Mouse (Mus musculus) layer of hippocampus, adult 2 months (tissue): Measurements from ENCODE around the gene Ankrd13a. TPM values are rescaled to one million over a fixed set of nuclear protein-coding genes. Genes with fewer than 3 reads are reported as not detected.

Source experiments
- DNase-seq, 2 experiments: peaks; one replicate each; pipeline ENCODE4 v3.0.0; 2022; ENCODE audit warnings: low spot score in 2 of 2
- H3K27ac ChIP-seq: fragments of 200-600 bp; 2 replicates; pipeline ENCODE4 v1.8.1; 2022
- H3K4me3 ChIP-seq: fragments of 200-600 bp; 2 replicates; pipeline ENCODE4 v1.8.1; 2022; ENCODE audit warnings: mild to moderate bottlenecking
- CTCF ChIP-seq: fragments of 200-600 bp; conservative IDR thresholded peaks from 2 replicates; pipeline ENCODE4 v1.8.1; 2022; ENCODE audit warnings: antibody characterized with exemption, mild to moderate bottlenecking, moderate library complexity
- total RNA-seq, 2 experiments: library from RNA; stranded (reverse); gene quantifications; 2 replicates each; pipeline ENCODE4 v1.2.3; 2021

The Ankrd13a gene
- total RNA-seq, 2 experiments from 2014 or later = 39.6 to 48.8 TPM

DNA sequence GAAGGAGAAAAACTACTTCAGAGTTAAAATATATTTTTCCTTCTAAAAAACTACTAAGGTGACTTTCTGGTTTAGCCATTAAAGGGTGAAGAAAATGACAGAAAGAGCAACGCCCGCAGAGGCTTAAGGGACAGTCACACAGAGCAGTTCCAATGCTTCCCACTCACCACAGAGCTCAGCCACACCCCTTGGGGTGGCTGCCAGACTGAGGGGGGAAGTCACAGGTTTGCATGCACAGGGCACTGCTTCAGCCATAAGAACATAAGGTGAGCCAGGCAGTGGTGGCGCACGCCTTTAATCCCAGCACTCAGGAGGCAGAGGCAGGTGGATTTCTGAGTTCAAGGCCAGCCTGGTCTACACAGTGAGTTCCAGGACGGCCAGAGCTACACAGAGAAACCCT lies 28.9 kb upstream of the Ankrd13a start:
- Histone ChIP-seq H3K27ac (peak overlapping the region; percentile 61), H3K4me3 (no peak overlapping the region)
- DNase-seq = peak in 1 of 2 experiments; percentile 39
- TF ChIP-seq CTCF = no peak

GRCm38 (mm10) chr5:114746886-114747285 lies 27.6 kb upstream of the Ankrd13a start:
- Histone ChIP-seq H3K27ac (peak overlapping the region; percentile 73), H3K4me3 (no peak overlapping the region)
- DNase-seq = no peak
- TF ChIP-seq CTCF = no peak

DNA sequence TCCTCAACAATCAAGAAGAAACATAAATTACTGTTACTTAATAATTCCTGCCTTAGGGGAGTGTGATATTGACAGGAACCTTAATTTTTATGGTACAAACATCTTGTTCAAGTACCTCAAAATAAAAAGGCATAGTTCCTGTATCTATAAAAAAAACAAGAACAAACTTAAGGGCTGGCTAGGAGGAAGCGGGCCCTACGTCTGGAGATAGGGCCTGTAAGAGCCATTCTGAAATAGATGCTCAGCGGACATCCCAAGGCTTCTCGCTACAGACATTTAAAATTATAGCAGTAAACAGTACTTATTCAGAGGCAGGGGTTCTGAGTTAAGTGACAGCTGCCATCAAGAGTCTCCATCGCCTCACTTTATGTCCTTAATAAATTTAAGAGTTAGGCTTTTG lies 27.0 kb upstream of the Ankrd13a start:
- no peak for DNase-seq
- H3K27ac ChIP-seq = peak overlapping the region; percentile 73; the same call in 1 of the 2 replicates
- no peak overlapping the region for H3K4me3 ChIP-seq
- no peak for TF ChIP-seq CTCF

GRCm38 (mm10) chr5:114750325-114750724 lies 24.2 kb upstream of the Ankrd13a start:
- Histone ChIP-seq H3K27ac (no peak overlapping the region), H3K4me3 (no peak overlapping the region)
- no peak for DNase-seq
- no peak for TF ChIP-seq CTCF

GRCm38 (mm10) chr5:114752397-114752796 lies 22.1 kb upstream of the Ankrd13a start:
- Histone ChIP-seq H3K4me3 (no peak overlapping the region), H3K27ac (no peak overlapping the region)
- TF ChIP-seq CTCF = no peak
- no peak for DNase-seq

- no peak overlapping the region for H3K4me3 ChIP-seq
- DNase-seq = peak in 1 of 2 experiments; percentile 49
- peak overlapping the region; percentile 73 for H3K27ac ChIP-seq
- TF ChIP-seq CTCF = peak; percentile 49
Observed at GRCm38 (mm10) chr5:114753384-114753783, 21.1 kb upstream of the Ankrd13a start.

DNA sequence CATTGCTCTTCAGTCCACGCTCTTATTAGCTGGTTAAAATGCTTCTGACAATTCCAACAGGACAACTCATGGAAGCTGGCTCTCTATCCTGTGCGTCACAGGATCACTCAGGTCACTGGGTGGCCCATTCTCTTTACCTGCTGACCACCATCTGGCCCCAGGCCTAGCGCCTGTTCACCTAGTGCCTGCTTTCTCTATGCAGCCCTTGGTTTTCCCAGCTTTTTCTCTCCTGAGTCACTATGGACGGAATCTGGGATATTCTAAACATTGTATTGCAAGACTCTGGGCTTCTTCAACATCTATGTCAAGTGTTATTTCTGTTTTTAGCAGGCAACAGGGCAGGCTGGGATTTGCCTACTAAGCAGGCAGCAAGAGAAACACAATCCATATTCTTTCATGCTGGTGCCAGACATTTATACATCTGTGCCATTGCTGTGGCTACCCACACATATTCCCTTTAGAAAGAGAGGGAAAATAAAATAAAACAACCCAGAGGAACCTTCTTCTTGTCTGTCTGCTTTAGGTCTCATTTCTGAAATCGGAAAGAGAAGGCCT lies 14.9 kb upstream of the Ankrd13a start:
- H3K4me3 ChIP-seq = no peak overlapping the region
- no peak for DNase-seq
- H3K27ac ChIP-seq = no peak overlapping the region
- no peak for TF ChIP-seq CTCF

GRCm38 (mm10) chr5:114761980-114762379 lies 12.5 kb upstream of the Ankrd13a start:
- Histone ChIP-seq H3K4me3 (no peak overlapping the region), H3K27ac (no peak overlapping the region)
- TF ChIP-seq CTCF = no peak
- no peak for DNase-seq

DNA sequence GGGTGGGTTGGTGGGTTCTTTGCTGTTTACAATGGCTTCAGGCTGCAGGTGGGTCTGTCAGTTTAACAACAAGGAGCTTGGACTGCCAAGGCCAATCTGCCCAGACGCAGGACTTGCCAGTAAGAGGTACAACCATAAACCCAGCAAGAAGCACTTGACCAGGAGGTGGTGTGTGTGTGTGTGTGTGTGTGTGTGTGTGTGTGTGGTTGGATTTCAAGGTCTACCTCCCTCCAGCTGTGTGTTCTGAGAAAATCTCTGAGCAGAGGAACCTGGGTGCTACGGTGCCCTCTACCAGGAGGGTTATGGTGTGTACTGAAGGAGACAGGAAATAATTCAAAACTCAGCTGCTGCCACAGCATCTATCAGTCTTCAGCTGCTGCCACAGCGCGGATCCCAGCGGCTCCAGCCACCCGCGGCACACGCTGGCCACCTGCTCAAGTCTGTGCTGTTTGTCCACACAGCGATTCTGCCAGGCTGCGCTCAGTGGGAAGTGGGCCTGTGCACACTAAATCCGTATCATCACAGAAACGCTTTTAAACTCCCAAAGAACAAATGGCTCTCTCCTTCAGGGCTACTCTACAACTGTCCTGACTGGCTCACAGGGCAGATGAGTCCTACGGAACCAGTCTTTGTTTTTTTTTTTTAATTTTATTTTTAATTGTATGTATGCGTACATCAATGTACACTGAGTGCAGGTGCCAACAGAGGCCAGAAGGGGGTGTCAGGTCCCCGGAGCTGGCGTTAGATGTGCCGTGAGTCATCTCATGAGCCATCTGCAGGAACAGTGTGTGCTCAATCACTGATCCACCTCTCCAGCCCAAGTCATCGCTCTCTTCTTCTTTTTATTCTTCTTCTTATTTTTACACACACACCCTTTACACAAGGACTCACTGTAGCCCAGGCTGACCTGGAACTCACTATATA lies 9.4 kb upstream of the Ankrd13a start:
- peak overlapping the region; percentile 14; the same call in 1 of the 2 replicates for H3K27ac ChIP-seq
- TF ChIP-seq CTCF = peak; percentile 67
- DNase-seq = no peak
- H3K4me3 ChIP-seq = no peak overlapping the region

DNA sequence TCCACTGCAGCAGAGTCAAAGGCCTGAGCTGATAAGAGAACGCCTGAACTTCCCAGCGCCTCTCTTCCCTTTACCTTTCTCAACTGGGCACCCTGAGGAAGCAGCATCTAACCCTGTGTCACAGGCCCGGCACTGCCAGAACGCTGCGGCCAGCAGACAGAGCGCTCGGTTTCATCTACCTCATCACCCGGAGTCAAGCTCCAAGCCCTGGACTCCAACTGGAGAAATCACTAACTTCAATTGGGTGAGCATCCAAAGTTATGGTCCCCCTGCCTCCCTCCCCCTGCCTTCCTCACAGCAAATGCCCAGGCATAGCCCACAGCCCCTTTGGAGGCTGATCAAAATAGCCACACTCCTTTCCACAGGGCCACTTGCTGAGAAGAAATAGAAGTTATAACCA lies 7.8 kb upstream of the Ankrd13a start:
- no peak for TF ChIP-seq CTCF
- Histone ChIP-seq H3K4me3 (no peak overlapping the region), H3K27ac (no peak overlapping the region)
- DNase-seq = no peak

- DNase-seq = no peak
- no peak for TF ChIP-seq CTCF
- Histone ChIP-seq H3K27ac (no peak overlapping the region), H3K4me3 (no peak overlapping the region)
Observed at GRCm38 (mm10) chr5:114767185-114767584, 7.3 kb upstream of the Ankrd13a start.

DNA sequence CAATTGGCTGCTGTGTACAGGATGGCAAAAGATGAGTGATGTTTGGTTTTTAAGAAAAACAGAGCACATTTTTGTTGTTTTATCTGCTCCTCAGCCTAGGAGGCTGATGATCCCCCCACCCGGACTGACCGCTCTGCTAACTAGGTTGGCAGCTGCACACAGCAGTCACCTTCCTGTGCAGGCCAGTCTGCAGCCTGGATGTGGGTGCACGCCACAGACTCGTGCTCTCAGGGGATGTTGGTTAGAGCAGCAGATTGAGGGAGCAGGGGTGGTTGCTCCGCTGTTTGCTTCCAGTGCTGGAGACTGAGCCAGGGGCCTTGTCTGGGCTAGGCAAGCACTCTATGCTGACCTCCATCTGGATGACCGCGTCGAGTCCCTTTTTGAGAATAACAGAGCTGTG lies 4.7 kb upstream of the Ankrd13a start:
- Histone ChIP-seq H3K27ac (peak overlapping the region; percentile 25; the same call in 1 of the 2 replicates), H3K4me3 (no peak overlapping the region)

GRCm38 (mm10) chr5:114771796-114772195 lies 2.7 kb upstream of the Ankrd13a start:
- DNase-seq = no peak
- peak overlapping the region; percentile 95 for H3K4me3 ChIP-seq
- TF ChIP-seq CTCF = no peak
- H3K27ac ChIP-seq = peak overlapping the region; percentile 61

More for the DNA sequence above, 4.7 kb upstream of the Ankrd13a start:
- DNase-seq = no peak
- TF ChIP-seq CTCF = no peak
